Mouse (Mus musculus) adrenal gland, postnatal 36 days (tissue): Measurements from ENCODE around the gene Nanog. TPM values are rescaled to one million over a fixed set of nuclear protein-coding genes. Genes with fewer than 3 reads are reported as not detected.
"Not testable (repeated sequence)": the region's sequence is repeated elsewhere in the genome, so short reads cannot be mapped to it uniquely, and the experiment has no call there.

Experiments
- DNase-seq, 2 experiments: peaks; one replicate each; pipeline ENCODE4 v3.0.0; 2021; ENCODE audit warnings: mixed read lengths in 1 of 2
- total RNA-seq, 2 experiments: library from RNA; stranded (reverse); gene quantifications; 2 replicates each; pipeline ENCODE4 v1.2.3; 2021

Nanog gene
- total RNA-seq, 2 experiments from 2014 or later, result not detected

GRCm38 (mm10) chr6:122702480-122703124, 4.7 kb upstream of the Nanog start:
- peak; percentile 55 to 58 for DNase-seq

- no peak for DNase-seq
Measured at GRCm38 (mm10) chr6:122703251-122703650, 4.0 kb upstream of the Nanog start.

- no peak for DNase-seq
Measured at GRCm38 (mm10) chr6:122703706-122704105, 3.6 kb upstream of the Nanog start.

- DNase-seq, result no peak
Measured at GRCm38 (mm10) chr6:122706337-122706840, 900 bp upstream of the Nanog start.

GRCm38 (mm10) chr6:122708826-122709225, 1.5 kb downstream of the Nanog start:
- no peak for DNase-seq

- DNase-seq, result no peak
Measured at GRCm38 (mm10) chr6:122711455-122711854, 4.2 kb downstream of the Nanog start.

- DNase-seq, result peak in 1 of 2 experiments; percentile 4
Measured at GRCm38 (mm10) chr6:122713116-122713515, 5.8 kb downstream of the Nanog start.

- DNase-seq, result no peak
Measured at GRCm38 (mm10) chr6:122714707-122715365, 7.5 kb downstream of the Nanog start.

GRCm38 (mm10) chr6:122715886-122716285, 8.6 kb downstream of the Nanog start:
- DNase-seq, result no peak

- DNase-seq, result not testable (repeated sequence)
Measured at GRCm38 (mm10) chr6:122718224-122718623, 10.9 kb downstream of the Nanog start.

- DNase-seq, result peak; percentile 71 to 85
Measured at GRCm38 (mm10) chr6:122719942-122720341, 12.7 kb downstream of the Nanog start.

GRCm38 (mm10) chr6:122739952-122740351, 32.7 kb downstream of the Nanog start:
- peak; percentile 74 to 82 for DNase-seq

- DNase-seq, result no peak
Measured at GRCm38 (mm10) chr6:122741460-122742227, 34.4 kb downstream of the Nanog start.

GRCm38 (mm10) chr6:122742228-122742899, 35.1 kb downstream of the Nanog start:
- peak; percentile 11 to 33 for DNase-seq

- DNase-seq, result no peak
Measured at GRCm38 (mm10) chr6:122743353-122743752, 36.1 kb downstream of the Nanog start.

GRCm38 (mm10) chr6:122744505-122745249, 37.4 kb downstream of the Nanog start:
- no peak for DNase-seq

GRCm38 (mm10) chr6:122750579-122750978, 43.3 kb downstream of the Nanog start:
- DNase-seq, result no peak

GRCm38 (mm10) chr6:122755913-122756312, 48.6 kb downstream of the Nanog start:
- no peak for DNase-seq

- peak; percentile 56 to 67 for DNase-seq
Measured at GRCm38 (mm10) chr6:122758732-122759131, 51.4 kb downstream of the Nanog start.

- DNase-seq, result peak; percentile 37 to 67
Measured at GRCm38 (mm10) chr6:122761011-122761599, 53.8 kb downstream of the Nanog start.

GRCm38 (mm10) chr6:122761901-122762300, 54.6 kb downstream of the Nanog start:
- DNase-seq, result no peak
